Mouse (Mus musculus) lung, adult 18-20 months (tissue): Measurements from ENCODE around the gene Abcb10.
"Not testable (repeated sequence)": the region's sequence is repeated elsewhere in the genome, so short reads cannot be mapped to it uniquely, and the experiment has no call there.

Experiments
- DNase-seq, 2 experiments: peaks; one replicate each; pipeline ENCODE4 v3.0.0; 2022; ENCODE audit warnings: mixed read lengths in 2 of 2

The Abcb10 gene

DNA sequence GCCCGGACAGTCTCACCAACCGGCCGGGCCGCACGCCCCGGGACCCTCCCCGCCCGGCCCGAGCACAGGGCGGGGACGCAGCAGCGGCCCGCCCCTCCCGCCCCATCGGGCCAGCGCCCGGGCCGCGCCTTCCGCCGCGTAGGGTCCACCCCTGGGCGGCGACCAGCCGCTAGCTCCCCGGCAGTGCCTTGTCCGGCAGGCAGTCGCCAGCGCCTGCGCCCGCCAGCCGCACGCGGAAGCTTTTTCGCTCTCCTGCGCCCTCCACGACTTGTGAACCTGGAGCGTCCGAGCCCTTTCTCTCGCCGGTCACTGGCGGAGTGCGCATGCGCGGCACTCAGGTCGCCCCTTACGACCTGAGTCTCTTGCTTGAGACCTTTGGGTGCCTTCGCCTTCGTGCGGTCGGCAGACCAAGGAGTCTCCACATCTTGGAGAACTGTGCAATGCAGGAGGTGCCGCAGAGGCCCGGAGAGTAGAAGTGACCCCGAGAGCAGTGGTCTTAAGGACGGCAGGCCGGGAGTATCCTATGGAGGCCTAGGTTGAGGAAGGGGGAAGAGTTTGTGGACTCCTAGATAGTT lies at the start of gene Abcb10:
Gene Abcb10, minus strand, starts transcription at position 297 of the 575 bp plus-strand sequence.
- DNase-seq, result peak; percentile 95 to 96

DNA sequence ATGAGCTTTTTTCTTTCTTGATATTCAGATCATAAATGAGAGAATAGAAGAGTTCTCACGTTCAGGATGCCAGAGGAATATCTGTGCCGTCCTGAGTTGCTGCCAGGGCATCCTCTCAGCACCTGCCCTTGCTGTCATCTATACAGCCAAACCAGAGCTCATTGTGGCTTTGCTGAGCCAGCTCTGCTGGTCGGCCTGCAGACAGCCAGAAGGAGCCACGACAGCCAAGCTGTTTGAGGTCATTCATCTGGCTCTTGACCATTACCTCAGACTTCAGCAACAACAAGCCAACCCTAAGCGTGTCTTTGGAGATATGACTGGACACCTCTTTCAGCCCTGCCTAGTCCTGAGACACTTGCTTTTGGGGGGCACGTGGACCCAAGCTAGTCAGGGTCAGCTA lies 44.9 kb upstream of the Abcb10 start:
- no peak for DNase-seq

DNA sequence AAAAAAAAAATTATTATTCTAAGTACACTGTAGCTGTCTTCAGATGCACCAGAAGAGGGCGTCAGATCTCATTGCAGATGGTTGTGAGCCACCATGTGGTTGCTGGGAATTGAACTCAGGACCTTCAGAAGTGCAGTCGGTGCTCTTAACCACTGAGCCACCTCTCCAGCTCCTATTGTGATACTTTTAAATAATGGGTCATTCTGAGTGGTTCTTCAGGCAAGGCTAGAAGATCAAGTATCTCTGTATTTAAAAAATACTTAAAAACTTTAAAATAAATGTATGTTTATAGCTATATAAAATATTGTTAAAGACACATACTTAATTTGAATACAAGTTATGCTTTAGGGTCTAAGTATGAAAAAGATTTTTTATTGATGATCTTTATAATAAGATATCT lies 43.3 kb upstream of the Abcb10 start:
- DNase-seq, result not testable (repeated sequence)

DNA sequence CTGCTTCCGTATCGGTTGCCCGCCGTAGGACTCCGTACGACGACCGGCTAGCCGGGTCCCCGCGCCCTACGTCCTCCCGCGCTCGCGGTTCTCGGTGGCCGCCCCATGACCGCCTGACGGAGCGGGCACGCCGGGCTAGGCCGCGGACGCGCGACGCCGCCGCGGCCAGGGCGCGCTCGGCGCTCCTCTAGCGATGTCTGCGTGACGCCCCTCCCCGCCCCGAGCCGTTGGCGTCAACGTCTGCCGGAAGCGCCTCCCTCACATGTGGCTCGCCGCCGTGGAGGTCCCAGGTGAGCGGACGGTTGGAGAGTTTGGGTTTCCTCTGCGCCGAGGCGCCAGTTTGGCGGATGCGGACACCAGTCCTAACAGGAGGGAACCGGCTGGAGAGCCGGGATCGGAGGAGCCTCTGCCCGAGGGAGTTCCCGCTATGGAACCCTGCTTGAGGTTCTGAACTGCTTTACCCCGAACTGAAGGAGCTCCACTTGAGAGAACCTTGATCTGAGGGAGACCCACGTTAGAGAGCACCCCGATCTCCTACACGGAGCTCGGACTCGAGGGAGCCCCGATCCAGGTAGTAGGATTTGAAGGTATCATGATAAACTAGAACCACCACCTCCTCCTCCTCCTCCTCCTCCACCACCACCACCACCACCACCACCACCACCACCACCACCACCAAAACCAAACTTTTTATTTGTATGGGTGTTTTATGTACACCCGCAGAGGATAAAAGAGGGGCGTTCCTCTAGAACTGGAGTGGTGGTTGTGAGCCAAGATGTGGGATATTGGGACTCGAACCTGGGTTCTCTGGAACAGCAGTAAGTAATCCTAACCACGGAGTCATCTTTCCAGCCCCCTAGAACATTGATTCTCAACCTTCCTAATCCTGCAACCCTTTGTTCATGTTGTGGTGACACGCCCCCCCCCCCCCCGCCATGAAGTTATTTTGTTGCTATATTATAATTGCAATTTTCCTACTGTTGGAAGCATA lies 38.6 kb upstream of the Abcb10 start, which contains the start of the genes Taf5l and Urb2:
Gene Taf5l, minus strand, starts transcription at position 161 of the 991 bp plus-strand sequence.
Gene Urb2, plus strand, starts transcription at position 272 of the 991 bp plus-strand sequence.
- peak; percentile 92 for DNase-seq

DNA sequence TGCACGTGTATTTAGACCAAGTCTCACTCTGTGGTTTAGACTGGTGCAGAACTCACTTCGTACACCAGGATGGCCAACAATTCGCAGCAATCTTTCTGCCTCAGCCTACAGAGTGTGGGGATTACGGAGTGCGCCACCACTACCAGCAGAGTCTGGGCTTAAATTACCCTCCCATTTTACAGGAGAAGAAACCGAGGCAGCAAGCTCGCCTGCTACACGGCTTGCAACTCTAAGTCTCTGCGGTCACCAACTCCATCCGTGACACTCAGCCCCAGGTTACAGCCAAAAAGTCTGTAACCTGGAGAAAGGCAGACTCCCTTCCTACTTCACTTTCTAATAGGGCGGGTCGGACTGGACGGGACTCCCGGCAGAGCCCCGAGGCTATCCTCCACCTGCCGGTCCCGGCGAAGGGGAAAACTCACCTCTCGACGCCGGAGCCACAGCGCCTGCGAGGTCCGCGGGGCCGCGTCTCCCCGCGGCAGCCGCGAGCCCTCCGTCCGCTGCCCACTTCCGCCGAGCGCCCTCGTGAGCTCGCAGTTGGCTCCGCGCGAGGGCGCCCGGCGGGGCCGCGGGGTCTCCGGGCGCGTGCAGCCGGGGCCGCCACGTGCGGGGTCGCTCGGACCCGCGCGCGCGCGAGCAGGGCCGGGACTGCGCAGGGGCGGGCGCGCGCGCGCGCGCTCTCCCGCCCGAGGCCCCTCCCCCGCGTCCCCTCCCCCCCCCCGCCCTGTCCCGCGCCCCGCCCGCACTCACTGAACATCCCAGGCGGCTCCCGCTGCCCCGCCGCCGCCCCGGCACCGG lies 37.7 kb upstream of the Abcb10 start:
- peak; percentile 41 to 44 for DNase-seq

DNA sequence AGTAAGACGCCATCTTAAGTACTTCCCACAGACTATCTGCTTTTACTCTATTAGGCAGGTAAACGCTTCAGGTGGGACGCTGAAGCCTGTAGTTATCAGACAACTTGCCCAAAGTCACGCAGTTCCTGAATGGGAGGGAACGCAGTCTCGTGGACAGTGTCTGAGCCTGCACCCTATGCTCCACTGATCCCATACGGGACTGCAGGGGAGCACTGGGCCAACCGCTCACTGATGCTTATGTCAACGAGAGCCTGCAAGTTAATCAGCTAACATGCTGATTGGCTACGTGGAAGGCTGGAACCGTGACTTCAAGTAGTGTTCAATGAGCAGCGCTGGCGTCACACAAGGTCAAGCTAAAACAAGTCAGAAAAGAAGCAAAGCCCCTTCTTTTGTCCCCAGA lies 36.9 kb upstream of the Abcb10 start:
- peak; percentile 18 to 24 for DNase-seq

DNA sequence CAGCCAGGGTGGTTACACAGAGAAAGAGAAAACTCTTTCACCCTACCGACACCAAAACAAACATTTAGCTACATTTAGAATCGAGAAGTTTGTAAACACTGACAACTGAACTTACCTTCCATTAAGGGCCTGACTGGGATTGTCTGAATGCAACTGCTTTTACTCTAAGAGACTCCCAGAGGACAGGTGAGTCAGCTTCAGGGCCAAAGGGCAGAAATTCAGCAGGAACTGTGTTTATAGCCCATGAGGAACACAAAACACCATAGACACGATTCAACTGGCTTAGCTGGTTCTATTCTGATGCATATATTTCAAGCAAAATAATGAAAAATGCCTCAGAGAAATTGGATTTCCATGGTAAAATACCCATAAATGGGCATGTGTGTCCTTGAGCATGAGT lies 31.8 kb upstream of the Abcb10 start:
- no peak for DNase-seq

DNA sequence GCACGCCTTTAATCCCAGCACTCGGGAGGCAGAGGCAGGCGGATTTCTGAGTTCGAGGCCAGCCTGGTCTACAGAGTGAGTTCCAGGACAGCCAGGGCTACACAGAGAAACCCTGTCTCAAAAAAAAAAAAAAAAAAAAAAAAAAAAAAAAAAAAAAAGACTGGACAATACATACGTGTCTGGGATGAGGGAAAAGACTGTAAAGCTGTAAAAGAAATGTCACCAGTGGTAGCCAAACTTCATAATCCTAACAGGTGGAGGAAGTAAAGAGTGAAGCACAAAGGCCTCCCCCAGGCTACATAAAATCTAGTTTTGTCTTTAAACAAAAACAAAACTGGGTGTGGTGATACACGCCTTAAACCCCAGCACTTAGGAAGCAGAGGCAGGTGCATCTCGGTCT lies 31.4 kb upstream of the Abcb10 start:
- DNase-seq, result not testable (repeated sequence)

DNA sequence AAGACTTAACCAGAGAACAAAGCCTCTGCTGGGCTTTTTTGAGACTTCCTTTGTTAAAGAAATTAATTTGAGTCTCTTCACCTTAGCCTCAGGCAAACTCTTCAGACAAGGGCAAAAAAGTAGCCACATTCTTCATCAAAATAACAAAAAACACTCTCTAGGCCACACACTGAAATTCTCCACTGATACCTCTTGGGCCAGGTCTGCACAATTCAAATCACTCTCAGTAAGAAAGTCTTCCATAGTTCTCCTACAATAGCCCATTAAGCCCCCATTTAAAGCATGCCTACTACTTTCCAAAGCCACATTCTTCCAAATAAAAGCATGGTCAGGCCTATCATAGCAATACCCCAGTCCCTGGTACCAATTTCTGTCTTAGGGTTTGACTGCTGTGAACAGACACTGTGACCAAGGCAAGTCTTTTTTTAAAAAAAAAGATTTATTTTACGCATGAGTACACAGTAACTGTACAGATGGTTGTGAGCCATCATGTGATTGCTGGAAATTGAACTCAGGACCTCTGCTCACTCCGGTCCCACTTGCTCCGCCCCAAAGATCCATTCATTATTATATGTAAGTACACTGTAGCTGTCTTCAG lies 29.2 kb upstream of the Abcb10 start:
- DNase-seq, result no peak

DNA sequence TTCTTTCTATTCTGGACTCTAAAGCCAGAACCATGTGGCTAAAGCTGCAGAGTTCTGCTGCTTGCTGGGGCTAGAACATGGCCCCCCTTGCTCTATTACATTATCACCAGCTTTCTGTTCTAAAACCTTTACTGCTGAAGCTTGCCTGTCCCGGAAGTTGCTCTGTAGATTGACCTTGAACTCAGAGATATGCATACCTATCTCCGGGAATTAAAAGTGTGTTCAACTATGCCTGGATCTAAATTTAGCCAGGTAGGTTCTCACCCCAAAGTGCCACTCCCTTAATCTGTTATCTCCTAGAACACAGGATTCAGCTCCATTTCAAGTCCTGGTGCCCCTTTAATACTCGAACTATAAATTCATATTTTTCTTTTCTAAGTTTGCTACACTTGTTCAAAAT lies 28.7 kb upstream of the Abcb10 start:
- no peak for DNase-seq

DNA sequence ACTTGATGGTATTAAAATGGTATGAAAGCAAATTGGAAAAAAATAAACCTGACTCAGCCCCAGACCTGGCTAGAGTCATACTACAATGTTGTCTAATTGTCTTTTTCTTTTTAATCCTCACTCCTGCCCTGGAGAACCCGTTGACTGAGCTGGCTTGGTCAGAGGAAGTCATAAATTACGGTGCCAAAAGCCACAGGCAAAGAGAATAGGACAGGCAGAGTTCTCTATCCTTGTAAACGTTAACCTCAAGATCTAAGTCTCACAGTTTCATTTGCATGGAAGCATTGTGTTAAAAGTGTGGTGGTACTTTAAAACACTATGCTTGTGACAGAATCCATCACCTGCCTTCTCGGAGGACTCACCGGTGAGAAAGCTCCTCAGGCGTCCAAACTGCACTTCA lies 24.9 kb upstream of the Abcb10 start:
- no peak for DNase-seq

DNA sequence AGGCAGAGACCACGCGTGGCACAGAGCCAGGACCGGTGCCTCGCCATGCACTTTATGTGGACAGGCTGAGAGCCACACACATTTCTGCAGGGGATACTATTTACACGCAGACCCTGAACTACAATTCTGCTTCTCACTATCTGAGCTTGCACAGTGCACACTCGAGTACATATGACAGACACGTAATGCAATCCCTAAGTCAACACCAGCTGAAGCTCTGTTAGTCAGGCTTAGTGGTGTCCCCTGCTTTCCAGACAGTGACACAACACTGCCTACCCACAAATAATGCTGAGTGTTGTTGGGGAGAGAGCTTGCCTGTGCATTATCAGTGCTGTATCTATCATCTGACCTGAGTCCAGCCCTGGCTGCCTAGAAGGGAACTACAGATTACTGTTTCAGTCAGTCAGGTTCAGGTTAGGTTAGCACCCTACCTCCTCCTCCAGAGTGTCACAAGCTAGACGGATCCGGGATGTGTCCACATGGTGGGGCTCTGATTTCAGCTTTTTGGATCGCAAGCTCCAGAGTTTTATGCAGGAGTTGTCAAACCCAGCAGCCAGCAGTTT lies 19.7 kb upstream of the Abcb10 start:
- no peak for DNase-seq

DNA sequence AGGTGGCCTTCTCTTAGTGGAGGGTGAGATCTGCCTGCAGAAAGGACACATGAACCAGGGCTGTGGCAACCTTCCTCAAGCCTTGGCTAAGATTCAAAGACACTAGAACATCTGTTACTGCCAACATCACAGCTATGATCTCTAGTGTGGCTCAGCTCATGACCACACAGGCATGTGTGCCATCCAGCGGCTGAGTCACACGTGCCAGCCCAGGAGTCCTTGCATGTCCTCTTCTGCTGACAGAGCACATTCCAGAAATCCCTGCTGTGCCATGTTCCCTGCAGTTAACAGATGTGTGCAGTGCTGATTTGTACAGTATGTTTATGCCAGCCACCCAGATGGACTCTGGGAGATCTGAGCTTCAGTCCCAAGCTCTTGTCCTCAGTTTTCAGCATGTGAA lies 16.6 kb upstream of the Abcb10 start:
- DNase-seq, result no peak

DNA sequence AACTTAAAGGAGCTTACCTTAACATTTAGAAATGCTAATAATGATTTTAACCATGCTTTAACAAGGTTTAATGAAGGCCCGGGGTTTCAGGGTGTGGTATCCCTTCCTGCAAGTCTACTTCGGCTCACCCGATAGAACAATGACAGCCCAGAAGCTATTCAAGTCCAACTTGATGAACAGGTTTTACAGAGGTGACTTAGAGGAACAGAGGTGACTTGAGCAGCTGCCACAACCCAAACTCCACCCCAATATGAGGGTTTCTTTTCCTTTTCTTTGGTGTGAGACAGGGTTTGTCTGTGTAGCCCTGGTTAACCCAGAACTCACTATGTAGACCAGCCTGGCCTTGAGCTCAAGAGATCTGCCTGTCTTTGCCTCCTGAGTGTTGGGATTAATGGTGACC lies 11.1 kb upstream of the Abcb10 start:
- peak in 1 of 2 experiments; percentile 52 for DNase-seq

DNA sequence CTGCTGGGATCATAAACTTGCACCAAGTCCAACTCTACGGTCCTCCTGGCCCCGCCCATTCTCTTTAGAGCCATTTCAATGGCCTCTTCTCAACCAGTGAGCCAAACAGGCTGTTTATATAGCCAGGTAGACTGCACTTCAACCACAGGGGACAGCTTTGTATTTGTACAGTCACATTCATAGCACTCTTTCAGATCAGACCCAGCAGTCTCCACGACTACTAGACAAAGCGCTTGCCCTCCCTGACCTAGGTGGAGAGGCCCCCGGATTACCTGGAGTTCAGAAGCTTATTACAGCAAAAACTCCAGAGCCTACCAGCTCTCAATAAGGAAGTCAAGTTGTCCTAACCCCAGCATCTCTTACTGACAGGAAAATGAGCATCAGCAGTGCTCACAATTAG lies 10.7 kb upstream of the Abcb10 start:
- DNase-seq, result no peak

DNA sequence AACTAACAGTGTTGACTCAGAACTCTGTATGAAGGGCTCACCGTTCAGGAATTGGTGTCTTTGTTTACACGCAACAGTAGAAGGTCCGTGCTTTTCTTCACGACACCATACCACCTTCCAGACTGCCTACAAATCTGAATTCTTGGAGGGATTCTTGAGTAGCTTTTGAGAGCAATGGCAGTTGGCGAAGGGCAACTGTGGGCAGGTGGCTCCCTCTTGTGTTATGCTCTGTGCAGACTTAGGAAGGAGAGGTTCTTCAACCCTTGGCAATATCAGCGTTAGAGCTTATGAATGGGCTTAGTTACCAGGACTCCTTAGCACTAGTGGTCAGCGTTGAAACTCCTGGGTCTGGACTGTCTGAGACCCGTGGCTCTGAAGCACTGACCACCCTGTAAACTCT lies 9.7 kb upstream of the Abcb10 start:
- DNase-seq, result no peak

DNA sequence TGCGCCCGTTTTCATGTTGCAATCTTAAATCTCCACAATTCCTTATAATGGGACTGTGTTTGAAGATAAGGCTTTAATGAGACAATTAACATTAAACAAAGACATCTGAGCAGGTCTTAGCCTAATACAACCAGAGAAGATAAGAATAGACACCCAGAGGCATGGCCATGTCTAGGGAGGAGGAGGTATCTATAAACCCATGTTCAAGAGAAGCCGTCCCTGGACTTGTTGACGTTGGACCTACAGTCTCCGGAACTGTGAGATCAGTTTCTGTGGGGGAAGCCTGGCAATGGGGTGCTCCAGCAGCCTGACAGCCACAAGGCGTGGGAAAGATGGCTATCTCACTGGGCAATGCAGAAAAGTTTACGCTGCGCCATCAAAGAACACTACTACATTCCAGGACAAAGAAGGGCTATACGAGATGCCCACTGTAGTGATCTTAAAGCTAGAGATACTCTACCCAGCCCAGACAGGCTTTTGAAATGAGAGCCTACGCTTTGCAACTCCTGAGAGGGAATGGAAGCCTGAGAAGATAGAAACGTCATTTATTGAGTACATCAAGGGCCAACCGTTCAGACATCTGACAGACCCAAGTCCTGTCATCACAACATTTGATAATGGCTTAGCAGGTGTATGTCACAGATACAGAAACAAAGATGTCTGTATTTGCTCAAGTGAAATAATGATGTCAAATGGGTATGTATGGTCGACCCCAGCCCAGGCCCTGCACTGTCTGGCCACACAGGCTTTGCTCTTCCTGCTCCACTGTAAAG lies 7.5 kb upstream of the Abcb10 start:
- no peak for DNase-seq

DNA sequence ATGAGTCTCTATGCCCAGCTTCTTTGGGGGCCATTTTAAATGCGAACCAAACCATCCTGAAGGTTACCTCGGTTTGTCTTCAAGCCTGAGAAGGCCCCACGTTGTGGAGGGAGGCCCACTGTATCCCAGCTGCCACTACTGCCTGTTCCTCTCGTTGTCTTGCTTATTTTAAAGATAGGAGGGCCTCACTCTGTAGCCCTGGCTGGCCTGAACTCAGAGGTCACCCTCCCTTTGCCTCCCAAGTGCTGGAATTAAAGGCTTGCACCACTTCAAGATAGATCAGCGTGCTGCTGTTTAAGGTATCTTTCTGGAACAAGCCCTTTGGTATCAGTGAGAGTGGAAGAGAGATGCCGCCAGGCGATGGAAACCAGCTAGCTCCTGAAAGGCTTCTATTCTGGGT lies 6.2 kb upstream of the Abcb10 start:
- DNase-seq, result no peak

DNA sequence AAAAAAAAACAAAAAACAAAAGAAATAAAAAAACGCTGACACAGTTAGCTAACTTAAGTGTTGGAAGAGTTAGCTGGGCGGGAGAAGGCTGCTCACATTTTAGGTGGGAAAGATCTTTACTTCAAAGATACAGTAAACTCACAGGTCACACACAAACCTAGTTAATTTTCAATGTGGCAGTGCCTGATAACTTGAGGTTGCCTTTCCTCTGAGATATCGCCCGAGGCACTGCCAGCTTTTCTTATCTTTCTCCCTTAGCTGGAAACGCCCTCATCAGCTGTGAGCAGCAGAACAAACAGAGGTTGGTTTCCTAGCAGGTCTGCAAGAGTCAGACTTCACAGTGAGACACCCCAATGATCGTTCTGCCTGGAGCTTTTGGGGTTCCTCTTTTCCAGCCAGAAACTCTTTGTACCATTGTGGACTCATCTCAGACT lies 5.7 kb upstream of the Abcb10 start:
- DNase-seq, result no peak

DNA sequence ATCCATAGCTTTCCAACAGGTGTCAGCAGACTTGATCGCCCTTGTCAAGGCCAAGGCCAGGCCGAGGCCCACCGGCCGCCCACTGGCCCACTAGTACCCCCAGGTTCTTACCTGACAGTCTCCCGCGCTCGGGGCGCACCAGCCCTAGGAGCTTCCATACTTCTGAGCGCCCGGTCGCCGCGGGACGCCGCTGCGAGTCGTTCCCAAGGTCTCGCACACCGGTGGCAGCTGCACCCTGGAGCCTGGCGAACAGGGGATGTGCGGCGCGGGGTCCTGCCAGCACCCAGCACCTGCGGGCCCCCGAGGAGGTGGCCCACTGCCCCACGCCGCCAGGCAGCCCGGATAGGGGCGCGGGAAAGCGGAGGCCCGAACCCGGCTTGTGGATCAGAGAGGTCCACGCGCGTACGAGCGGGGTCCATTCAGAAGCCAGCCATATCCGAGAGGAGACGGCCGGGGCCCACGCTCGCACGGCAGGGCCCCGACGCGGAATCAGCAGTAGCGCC lies 580 bp downstream of the Abcb10 start:
- DNase-seq, result peak in 1 of 2 experiments; percentile 28

DNA sequence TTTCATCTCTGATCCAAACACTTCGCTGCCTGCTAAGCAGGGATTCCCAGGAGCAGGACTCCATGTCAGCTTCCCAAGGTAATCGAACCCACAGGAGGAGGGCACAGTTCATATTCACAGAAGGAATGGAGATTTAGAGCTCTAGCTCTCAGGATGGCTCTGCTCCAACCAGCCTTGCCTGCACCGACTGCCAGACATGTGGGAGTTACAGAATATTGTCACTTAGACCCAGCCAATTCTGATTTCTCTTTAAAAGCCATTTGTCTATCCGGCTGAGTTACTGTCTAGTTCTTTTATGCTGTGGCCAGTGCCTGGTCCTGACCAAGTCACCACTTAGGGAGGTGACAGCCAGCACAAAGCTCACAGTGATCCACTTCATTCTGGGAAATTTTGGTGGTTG lies 1.2 kb downstream of the Abcb10 start:
- no peak for DNase-seq
